Mouse (Mus musculus) G1E (cell line): ENCODE results near the gene Casc1.

Experiments used
- CTCF ChIP-seq: IDR thresholded peaks from 2 replicates; pipeline ENCODE4 v1.5.1; 2012; ENCODE audit warnings: low read depth, low read length, inconsistent platforms, mixed read lengths
- GATA1 ChIP-seq: IDR thresholded peaks from 2 replicates; pipeline ENCODE4 v1.6.1; 2012; ENCODE audit warnings: borderline replicate concordance, low read length, inconsistent platforms, mixed read lengths
- POLR2AphosphoS5 ChIP-seq: IDR thresholded peaks from 2 replicates; pipeline ENCODE4 v1.6.1; 2012; ENCODE audit warnings: low read depth, low read length, inconsistent platforms; ENCODE audit not compliant: insufficient replicate concordance

GRCm38 (mm10) chr6:145171892-145172606 is 38.8 kb downstream of the Casc1 start:
- TF ChIP-seq CTCF = no peak
- TF ChIP-seq GATA1 = no peak
- TF ChIP-seq POLR2AphosphoS5 = no peak
